Mouse (Mus musculus): Measurements from ENCODE around the gene Ilf3.

The Ilf3 gene

GRCm38 (mm10) chr9:21451391-21451790 lies 83.7 kb downstream of the Ilf3 start:
- DNase-seq (ENCODE audit: low read depth, low spot score), result no peak
- no peaks in the 10 kb centered on the region for H3K27me3 ChIP-seq (ENCODE audit: control insufficient read depth, insufficient read depth, low read length, poor library complexity, severe bottlenecking)
- H3K36me3 ChIP-seq (ENCODE audit: control insufficient read depth, insufficient read depth, low read length, poor library complexity, severe bottlenecking), result no peaks in the 10 kb centered on the region; the same call in 1 of the 2 replicates

- H3K27me3 ChIP-seq (ENCODE audit: control insufficient read depth, insufficient read depth, low read length, poor library complexity, severe bottlenecking), result no peaks in the 10 kb centered on the region
- H3K36me3 ChIP-seq (ENCODE audit: control insufficient read depth, insufficient read depth, low read length, poor library complexity, severe bottlenecking), result no peaks in the 10 kb centered on the region; the same call in 1 of the 2 replicates
- no peak for DNase-seq (ENCODE audit: low read depth, low spot score)
Measured at GRCm38 (mm10) chr9:21451870-21452269, 84.2 kb downstream of the Ilf3 start.

GRCm38 (mm10) chr9:21453003-21453402 lies 85.3 kb downstream of the Ilf3 start:
- Histone ChIP-seq H3K36me3 (ENCODE audit: control insufficient read depth, insufficient read depth, low read length, poor library complexity, severe bottlenecking) (no peaks in the 10 kb centered on the region; the same call in 1 of the 2 replicates), H3K27me3 (ENCODE audit: control insufficient read depth, insufficient read depth, low read length, poor library complexity, severe bottlenecking) (no peaks in the 10 kb centered on the region)
- DNase-seq (ENCODE audit: low read depth, low spot score), result no peak

GRCm38 (mm10) chr9:21453459-21453858 lies 85.8 kb downstream of the Ilf3 start:
- no peak for DNase-seq (ENCODE audit: low read depth, low spot score)
- Histone ChIP-seq H3K36me3 (ENCODE audit: control insufficient read depth, insufficient read depth, low read length, poor library complexity, severe bottlenecking) (no peaks in the 10 kb centered on the region; the same call in 1 of the 2 replicates), H3K27me3 (ENCODE audit: control insufficient read depth, insufficient read depth, low read length, poor library complexity, severe bottlenecking) (no peaks in the 10 kb centered on the region)

- no peaks in the 10 kb centered on the region for H3K27me3 ChIP-seq (ENCODE audit: control insufficient read depth, insufficient read depth, low read length, poor library complexity, severe bottlenecking)
- DNase-seq (ENCODE audit: low read depth, low spot score), result no peak
- H3K36me3 ChIP-seq (ENCODE audit: control insufficient read depth, insufficient read depth, low read length, poor library complexity, severe bottlenecking), result no peaks in the 10 kb centered on the region
Measured at GRCm38 (mm10) chr9:21454556-21454955, 86.9 kb downstream of the Ilf3 start.

All from splenic B cell, adult 2 months (primary cell).